Mouse (Mus musculus): ENCODE data around the gene Negr1. TPM values are rescaled to one million over a fixed set of nuclear protein-coding genes. Genes with fewer than 3 reads are reported as not detected.

The Negr1 gene
- polyA plus RNA-seq, 1 experiment from 2014 or later: 18.3 TPM

GRCm38 (mm10) chr3:157066331-157066730 lies 504.7 kb downstream of the Negr1 start:
- no peak for ATAC-seq (ENCODE audit: low read depth)
- Histone ChIP-seq H3K9me3 (no peaks in the 10 kb centered on the region), H3K36me3 (no peaks in the 10 kb centered on the region), H3K9ac (no peak overlapping the region), H3K4me2 (no peak overlapping the region), H3K27ac (replicated peaks) (no peak overlapping the region), H3K4me3 (no peak overlapping the region), H3K4me1 (replicated peaks) (no peaks in the 10 kb centered on the region), H3K27me3 (no peaks in the 10 kb centered on the region)

GRCm38 (mm10) chr3:157079250-157079965 lies 517.8 kb downstream of the Negr1 start:
- Histone ChIP-seq H3K27ac (replicated peaks) (no peak overlapping the region), H3K4me1 (replicated peaks) (no peaks in the 10 kb centered on the region), H3K36me3 (no peaks in the 10 kb centered on the region), H3K9ac (no peak overlapping the region), H3K4me3 (no peak overlapping the region), H3K27me3 (no peaks in the 10 kb centered on the region), H3K4me2 (no peak overlapping the region), H3K9me3 (no peaks in the 10 kb centered on the region)
- 67% methylated on average over 2 of the region's 2 CpGs for WGBS
- no peak for ATAC-seq (ENCODE audit: low read depth)

DNA sequence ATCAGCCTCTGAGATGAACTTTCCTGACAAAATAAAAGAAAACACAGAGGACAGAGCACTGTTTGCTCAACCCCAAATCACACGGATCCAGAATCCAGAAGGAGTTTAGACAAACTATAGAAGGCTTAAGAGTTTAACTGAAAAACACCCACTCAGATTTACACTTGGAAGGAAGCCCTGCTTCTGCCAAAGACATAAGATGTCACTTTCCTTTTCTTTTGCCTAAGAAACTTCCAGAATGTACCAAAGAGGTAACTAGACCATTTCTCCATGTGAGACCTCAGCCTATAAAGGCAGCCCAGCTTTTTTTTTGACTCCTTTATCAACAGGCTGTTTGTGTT lies 518.3 kb downstream of the Negr1 start:
- Histone ChIP-seq H3K9ac (no peak overlapping the region), H3K4me1 (replicated peaks) (no peaks in the 10 kb centered on the region), H3K9me3 (no peaks in the 10 kb centered on the region), H3K27me3 (no peaks in the 10 kb centered on the region), H3K4me2 (no peak overlapping the region), H3K4me3 (no peak overlapping the region), H3K36me3 (no peaks in the 10 kb centered on the region), H3K27ac (replicated peaks) (no peak overlapping the region)
- WGBS: 79% methylated on average over 1 of the region's 1 CpGs
- no peak for ATAC-seq (ENCODE audit: low read depth)

DNA sequence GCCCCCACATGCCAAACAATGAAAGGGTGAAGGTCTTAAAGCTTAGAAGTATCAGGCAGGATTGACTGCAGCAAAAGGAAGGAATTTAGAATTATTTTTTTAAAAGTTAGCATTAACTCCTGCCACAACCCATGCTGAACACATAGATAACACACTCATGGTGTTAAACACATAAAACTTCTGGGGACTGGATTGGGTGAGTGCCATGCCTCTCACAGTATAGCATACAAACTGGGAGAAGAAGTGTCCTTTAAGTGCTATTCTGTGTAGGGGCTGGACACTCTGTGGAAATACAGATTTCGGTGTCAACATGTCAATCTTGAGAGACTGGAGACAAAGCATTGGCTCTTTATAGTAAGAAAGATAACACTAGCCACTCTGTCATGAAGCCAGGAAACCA lies 519.0 kb downstream of the Negr1 start:
- no peak for ATAC-seq (ENCODE audit: low read depth)
- WGBS: 95% methylated on average over 1 of the region's 1 CpGs
- no peak overlapping the region for H3K4me2 ChIP-seq

DNA sequence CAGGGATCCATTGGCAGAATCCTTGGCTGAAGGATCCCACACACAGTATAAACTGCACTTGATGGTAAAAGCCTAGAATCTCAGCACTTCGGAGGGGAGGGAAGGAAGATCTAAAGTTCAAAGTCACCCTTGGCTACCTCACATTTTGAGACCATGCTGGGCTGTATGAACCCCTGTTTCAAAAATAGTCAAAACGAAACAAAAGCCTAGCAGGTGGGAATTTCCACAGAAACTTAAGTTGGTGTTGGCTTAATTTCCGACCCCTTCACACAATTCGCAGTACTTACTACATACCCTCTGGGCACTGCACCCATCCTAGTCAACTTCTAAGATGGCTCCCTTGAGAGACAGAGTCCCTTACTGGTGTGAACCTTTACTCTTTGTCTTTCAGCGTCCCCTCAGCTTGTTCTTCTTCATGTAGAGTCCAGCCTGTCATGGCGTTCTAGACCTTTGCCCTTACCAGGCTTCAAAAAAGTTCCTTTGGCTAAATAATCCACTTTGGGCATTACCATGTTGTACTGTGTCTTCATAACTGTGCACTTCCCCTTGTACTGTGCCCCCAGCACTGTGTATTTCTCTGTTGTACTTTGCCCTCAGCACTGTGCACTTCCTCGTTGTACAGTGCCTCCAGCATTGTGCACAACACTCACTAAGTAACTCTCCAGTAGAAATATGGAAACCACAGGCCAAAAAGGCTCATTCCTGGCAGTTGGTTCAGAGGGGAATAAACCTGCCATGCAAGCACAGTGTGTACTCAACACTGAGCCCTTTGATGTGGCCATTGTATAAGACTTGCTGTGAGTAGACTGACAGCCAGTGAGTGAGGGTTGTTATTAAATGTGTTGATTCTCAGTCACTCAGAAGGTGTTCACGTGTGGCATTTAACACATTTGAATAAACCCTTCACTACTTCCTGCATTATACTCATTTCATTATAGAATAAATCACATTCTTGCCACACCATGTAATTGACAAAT lies 521.5 kb downstream of the Negr1 start:
- Histone ChIP-seq H3K27ac (replicated peaks) (no peak overlapping the region), H3K9ac (no peak overlapping the region), H3K4me1 (replicated peaks) (no peaks in the 10 kb centered on the region), H3K9me3 (no peaks in the 10 kb centered on the region), H3K4me3 (no peak overlapping the region), H3K36me3 (no peaks in the 10 kb centered on the region), H3K27me3 (no peaks in the 10 kb centered on the region), H3K4me2 (no peak overlapping the region)
- no peak for ATAC-seq (ENCODE audit: low read depth)
- 83% methylated on average over 8 of the region's 8 CpGs for WGBS

More for the DNA sequence above, 519.0 kb downstream of the Negr1 start:
- no peak overlapping the region for H3K9ac ChIP-seq
- H3K27ac ChIP-seq (replicated peaks): no peak overlapping the region
- H3K4me1 ChIP-seq (replicated peaks): no peaks in the 10 kb centered on the region
- H3K9me3 ChIP-seq: no peaks in the 10 kb centered on the region
- H3K4me3 ChIP-seq: no peak overlapping the region
- H3K36me3 ChIP-seq: no peaks in the 10 kb centered on the region
- H3K27me3 ChIP-seq: no peaks in the 10 kb centered on the region

DNA sequence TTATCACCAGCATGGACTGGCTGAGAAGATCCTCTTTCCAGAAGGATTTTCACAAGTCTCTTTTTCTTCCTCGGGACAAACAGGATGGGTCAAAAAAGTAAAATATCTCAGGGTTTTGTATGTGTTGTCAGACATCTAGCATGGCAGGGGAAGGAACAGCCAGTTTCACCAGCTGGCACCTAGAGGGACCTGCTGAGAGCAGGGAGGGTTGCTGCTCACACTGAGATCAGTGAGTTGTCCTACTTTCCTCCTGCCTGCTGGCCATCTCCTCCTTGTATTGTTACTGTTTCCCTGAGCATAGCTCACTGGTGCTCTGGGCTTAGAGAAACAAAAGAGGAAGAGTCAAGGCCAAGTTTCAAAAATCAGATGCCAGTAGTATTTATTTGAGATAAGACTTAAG lies 523.6 kb downstream of the Negr1 start:
- H3K27ac ChIP-seq (replicated peaks): no peak overlapping the region
- 82% methylated on average over 1 of the region's 1 CpGs for WGBS
- H3K4me1 ChIP-seq (replicated peaks): no peaks in the 10 kb centered on the region
- H3K27me3 ChIP-seq: no peaks in the 10 kb centered on the region
- H3K36me3 ChIP-seq: no peaks in the 10 kb centered on the region
- no peak for ATAC-seq (ENCODE audit: low read depth)
- no peak overlapping the region for H3K9ac ChIP-seq
- no peak overlapping the region for H3K4me3 ChIP-seq
- H3K4me2 ChIP-seq: no peak overlapping the region
- no peaks in the 10 kb centered on the region for H3K9me3 ChIP-seq

GRCm38 (mm10) chr3:157090051-157090450 lies 528.5 kb downstream of the Negr1 start:
- H3K27ac ChIP-seq (replicated peaks): no peak overlapping the region
- no peaks in the 10 kb centered on the region for H3K27me3 ChIP-seq
- H3K4me3 ChIP-seq: no peak overlapping the region
- H3K36me3 ChIP-seq: no peaks in the 10 kb centered on the region
- no peaks in the 10 kb centered on the region for H3K4me1 ChIP-seq (replicated peaks)
- no peak for ATAC-seq (ENCODE audit: low read depth)
- 74% methylated on average over 4 of the region's 4 CpGs for WGBS
- no peak overlapping the region for H3K9ac ChIP-seq
- H3K9me3 ChIP-seq: no peaks in the 10 kb centered on the region
- no peak overlapping the region for H3K4me2 ChIP-seq

DNA sequence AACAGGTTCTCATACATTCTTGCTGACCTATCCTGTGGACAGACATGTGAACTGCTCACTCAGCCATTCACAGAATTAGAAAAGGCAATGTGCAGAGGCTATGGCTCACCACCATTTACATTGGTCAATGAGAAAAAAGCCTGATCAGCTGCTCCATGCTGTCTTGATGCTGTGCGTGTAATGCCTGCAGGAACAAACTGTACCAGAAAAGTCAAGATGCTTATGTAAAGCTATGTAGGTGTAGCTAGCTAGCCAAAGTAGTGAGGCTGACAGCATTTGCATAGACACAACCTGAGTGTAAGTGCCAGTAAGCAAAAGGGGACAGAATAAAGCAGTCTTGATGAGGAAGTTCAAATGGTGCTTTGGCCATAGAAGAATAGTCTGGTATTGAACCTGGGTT lies 534.7 kb downstream of the Negr1 start:
- H3K36me3 ChIP-seq: no peaks in the 10 kb centered on the region
- no peak overlapping the region for H3K4me2 ChIP-seq
- H3K27me3 ChIP-seq: no peaks in the 10 kb centered on the region
- no peaks in the 10 kb centered on the region for H3K9me3 ChIP-seq
- H3K4me3 ChIP-seq: no peak overlapping the region
- no peaks in the 10 kb centered on the region for H3K4me1 ChIP-seq (replicated peaks)
- no peak for ATAC-seq (ENCODE audit: low read depth)
- no peak overlapping the region for H3K27ac ChIP-seq (replicated peaks)
- WGBS: 96% methylated on average over 1 of the region's 1 CpGs
- H3K9ac ChIP-seq: no peak overlapping the region

- H3K9ac ChIP-seq: no peak overlapping the region
- no peaks in the 10 kb centered on the region for H3K4me1 ChIP-seq (replicated peaks)
- ATAC-seq (ENCODE audit: low read depth): no peak
- no peak overlapping the region for H3K27ac ChIP-seq (replicated peaks)
- H3K4me2 ChIP-seq: no peak overlapping the region
- no peak overlapping the region for H3K4me3 ChIP-seq
- no peaks in the 10 kb centered on the region for H3K36me3 ChIP-seq
- H3K9me3 ChIP-seq: no peaks in the 10 kb centered on the region
- no peaks in the 10 kb centered on the region for H3K27me3 ChIP-seq
Measured at GRCm38 (mm10) chr3:157097514-157097913, 535.9 kb downstream of the Negr1 start.

- H3K4me1 ChIP-seq (replicated peaks): no peaks in the 10 kb centered on the region
- H3K4me2 ChIP-seq: no peak overlapping the region
- no peak overlapping the region for H3K4me3 ChIP-seq
- WGBS: 52% methylated on average over 6 of the region's 6 CpGs
- H3K36me3 ChIP-seq: no peaks in the 10 kb centered on the region
- no peaks in the 10 kb centered on the region for H3K9me3 ChIP-seq
- no peak for ATAC-seq (ENCODE audit: low read depth)
- H3K27me3 ChIP-seq: no peaks in the 10 kb centered on the region
- H3K9ac ChIP-seq: no peak overlapping the region
- no peak overlapping the region for H3K27ac ChIP-seq (replicated peaks)
Measured at GRCm38 (mm10) chr3:157098417-157098816, 536.8 kb downstream of the Negr1 start.

GRCm38 (mm10) chr3:157104866-157105579 lies 543.4 kb downstream of the Negr1 start:
- Histone ChIP-seq H3K27ac (replicated peaks) (no peak overlapping the region), H3K9me3 (no peaks in the 10 kb centered on the region), H3K36me3 (no peaks in the 10 kb centered on the region), H3K4me2 (no peak overlapping the region), H3K27me3 (no peaks in the 10 kb centered on the region), H3K9ac (no peak overlapping the region), H3K4me3 (no peak overlapping the region), H3K4me1 (replicated peaks) (no peaks in the 10 kb centered on the region)
- 91% methylated on average over 3 of the region's 3 CpGs for WGBS
- ATAC-seq (ENCODE audit: low read depth): no peak

- Histone ChIP-seq H3K9ac (no peak overlapping the region), H3K4me1 (replicated peaks) (no peaks in the 10 kb centered on the region), H3K36me3 (no peaks in the 10 kb centered on the region), H3K27me3 (no peaks in the 10 kb centered on the region), H3K4me3 (no peak overlapping the region), H3K9me3 (no peaks in the 10 kb centered on the region), H3K4me2 (no peak overlapping the region), H3K27ac (replicated peaks) (no peak overlapping the region)
- ATAC-seq (ENCODE audit: low read depth): no peak
- 67% methylated on average over 6 of the region's 6 CpGs for WGBS
Measured at GRCm38 (mm10) chr3:157105580-157106264, 544.1 kb downstream of the Negr1 start.

Measured in neural tube, embryonic 13.5 days (tissue).